Mouse (Mus musculus) spleen, adult 12 weeks (tissue): ENCODE results near the gene Ankrd13a.
"Not testable (repeated sequence)": the region's sequence is repeated elsewhere in the genome, so short reads cannot be mapped to it uniquely, and the experiment has no call there.

Source experiments
- DNase-seq: peaks from one replicate; pipeline ENCODE4 v3.0.0; 2022; ENCODE audit warnings: low spot score

Ankrd13a gene

GRCm38 (mm10) chr5:114829740-114830139 lies 55.3 kb downstream of the Ankrd13a start:
- DNase-seq, result no peak

- DNase-seq, result no peak
Measured at GRCm38 (mm10) chr5:114836886-114837285, 62.4 kb downstream of the Ankrd13a start.

GRCm38 (mm10) chr5:114840481-114840880 lies 66.0 kb downstream of the Ankrd13a start:
- DNase-seq, result not testable (repeated sequence)

GRCm38 (mm10) chr5:114842155-114842554 lies 67.7 kb downstream of the Ankrd13a start:
- DNase-seq, result not testable (repeated sequence)

GRCm38 (mm10) chr5:114842674-114843073 lies 68.2 kb downstream of the Ankrd13a start:
- no peak for DNase-seq

GRCm38 (mm10) chr5:114844371-114844770 lies 69.9 kb downstream of the Ankrd13a start:
- not testable (repeated sequence) for DNase-seq

- no peak for DNase-seq
Measured at GRCm38 (mm10) chr5:114851565-114852236, 77.2 kb downstream of the Ankrd13a start.

GRCm38 (mm10) chr5:114853364-114853763 lies 78.9 kb downstream of the Ankrd13a start, which contains the start of gene 4930519G04Rik:
TSS of gene 4930519G04Rik (plus strand) at chr5:114853664.
- DNase-seq, result not testable (repeated sequence)
